Mouse (Mus musculus) MN1 (cell line): ENCODE results near the gene Olfr507.
"Not testable (repeated sequence)": the region's sequence is repeated elsewhere in the genome, so short reads cannot be mapped to it uniquely, and the experiment has no call there.

ENCODE experiments used
- DNase-seq: peaks from one replicate; pipeline ENCODE4 v3.0.0-alpha.2; 2016; ENCODE audit warnings: low spot score

The Olfr507 gene

GRCm38 (mm10) chr7:108621514-108621913 is at the start of gene Olfr507:
TSS of gene Olfr507 (plus strand) at chr7:108621814.
- no peak for DNase-seq

DNA sequence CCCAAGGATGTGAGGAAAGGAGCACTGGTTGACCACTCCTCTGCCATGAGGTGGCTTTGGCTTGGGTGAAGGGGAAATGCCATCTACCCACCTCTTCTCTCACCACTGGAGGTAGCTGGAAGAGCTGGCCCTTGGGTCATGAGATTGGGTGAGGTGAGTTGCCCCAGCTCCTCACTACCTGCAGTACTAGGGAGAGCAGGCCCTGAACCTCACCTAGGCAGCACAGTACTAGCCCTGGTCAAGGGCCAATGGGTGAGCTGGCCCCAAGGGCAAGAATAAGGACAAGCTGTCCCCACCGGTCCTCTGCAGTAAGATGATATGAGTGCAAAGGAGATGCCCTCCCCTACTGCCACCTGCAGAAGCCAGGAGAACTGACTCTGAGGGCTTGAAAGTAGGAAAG is 31.8 kb upstream of the Olfr507 start:
- DNase-seq, result no peak

GRCm38 (mm10) chr7:108601916-108602315 is 19.7 kb upstream of the Olfr507 start:
- not testable (repeated sequence) for DNase-seq

- DNase-seq, result no peak
Measured at GRCm38 (mm10) chr7:108610487-108610886, 11.1 kb upstream of the Olfr507 start, which contains the start of gene Olfr506. TSS of gene Olfr506 (plus strand) at chr7:108610787.

GRCm38 (mm10) chr7:108614110-108614509 is 7.5 kb upstream of the Olfr507 start:
- no peak for DNase-seq

DNA sequence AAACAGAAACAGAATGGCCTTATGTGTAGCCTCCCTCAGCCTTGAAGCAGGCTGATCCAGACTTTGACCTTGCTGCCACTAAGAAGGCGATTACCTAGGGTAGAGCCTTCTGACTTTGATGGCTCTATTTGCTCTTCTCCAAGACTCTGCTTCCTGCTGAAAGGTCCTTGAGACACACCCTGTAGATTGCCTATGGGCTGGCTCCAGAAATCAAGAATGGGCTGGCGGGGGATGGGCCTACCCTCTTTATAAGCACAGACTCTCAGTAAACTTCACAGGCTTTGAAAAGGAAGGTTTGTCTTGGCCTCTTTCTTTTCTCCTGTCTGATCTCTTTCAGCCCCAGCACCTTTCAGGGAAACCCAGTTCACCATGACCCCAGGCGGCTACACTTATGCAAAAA is 4.8 kb upstream of the Olfr507 start:
- DNase-seq, result not testable (repeated sequence)

DNA sequence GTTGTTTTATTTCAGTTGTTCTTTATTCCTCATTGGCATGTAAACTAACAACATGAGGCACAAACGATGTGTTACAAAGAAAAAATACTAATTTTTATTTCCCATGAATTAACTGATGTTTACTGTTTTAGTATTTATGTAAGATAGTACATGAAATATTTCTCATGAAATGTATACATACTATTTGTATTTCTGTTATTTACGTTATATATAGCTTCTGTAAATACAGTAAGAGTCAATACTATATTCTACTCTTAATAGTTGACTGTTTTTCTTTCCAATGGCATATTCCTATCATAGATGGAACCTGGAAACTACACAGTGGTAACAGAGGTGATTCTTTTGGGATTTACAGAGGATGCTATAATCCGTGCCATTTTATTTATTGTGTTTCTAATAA is 8.1 kb downstream of the Olfr507 start, which contains the start of gene Olfr508:
Gene Olfr508, plus strand, starts transcription at position 301 of the 400 bp plus-strand sequence.
- DNase-seq, result no peak

- DNase-seq, result no peak
Measured at GRCm38 (mm10) chr7:108651806-108652205, 30.2 kb downstream of the Olfr507 start, which contains the start of gene Olfr509. TSS of gene Olfr509 (minus strand) at chr7:108651906.

DNA sequence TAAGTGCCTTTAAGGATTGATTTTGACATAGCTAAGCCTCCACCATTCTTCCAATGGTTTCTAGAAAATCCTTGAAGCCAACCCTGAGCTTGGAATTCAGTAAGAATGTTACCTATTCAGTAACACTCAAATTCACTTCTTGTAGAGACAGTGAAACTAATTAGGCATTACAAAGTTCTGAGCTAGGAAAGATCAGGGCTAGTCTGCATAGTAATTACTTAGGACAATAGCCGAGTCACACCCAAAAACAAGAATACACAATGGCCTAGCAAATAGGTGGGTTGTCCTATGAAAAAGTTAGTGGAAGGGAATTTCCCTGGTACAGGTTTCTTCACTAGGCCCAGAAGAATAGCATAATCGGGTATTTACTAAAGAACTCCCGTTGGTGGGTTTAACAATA is 40.8 kb downstream of the Olfr507 start:
- DNase-seq, result no peak

DNA sequence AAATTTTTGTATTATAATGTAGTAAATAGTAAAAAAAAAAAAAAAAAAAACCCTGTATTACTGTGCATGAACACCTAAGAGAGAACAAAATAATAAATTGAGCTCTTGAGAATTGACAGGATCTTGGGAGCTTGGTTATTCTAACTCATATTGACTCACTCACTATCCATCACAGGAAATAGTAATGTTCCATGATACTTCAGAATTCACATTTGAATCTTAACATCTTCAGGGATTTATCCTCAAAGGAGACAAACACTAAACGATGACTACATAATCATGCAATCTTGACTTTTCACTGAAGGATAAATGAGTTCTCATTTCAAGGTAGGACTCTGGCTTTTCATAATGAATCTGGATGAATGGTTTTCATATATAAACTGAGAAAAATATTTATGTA is 44.5 kb downstream of the Olfr507 start, which contains the start of gene Olfr510:
Gene Olfr510, plus strand, starts transcription at position 301 of the 400 bp plus-strand sequence.
- no peak for DNase-seq

DNA sequence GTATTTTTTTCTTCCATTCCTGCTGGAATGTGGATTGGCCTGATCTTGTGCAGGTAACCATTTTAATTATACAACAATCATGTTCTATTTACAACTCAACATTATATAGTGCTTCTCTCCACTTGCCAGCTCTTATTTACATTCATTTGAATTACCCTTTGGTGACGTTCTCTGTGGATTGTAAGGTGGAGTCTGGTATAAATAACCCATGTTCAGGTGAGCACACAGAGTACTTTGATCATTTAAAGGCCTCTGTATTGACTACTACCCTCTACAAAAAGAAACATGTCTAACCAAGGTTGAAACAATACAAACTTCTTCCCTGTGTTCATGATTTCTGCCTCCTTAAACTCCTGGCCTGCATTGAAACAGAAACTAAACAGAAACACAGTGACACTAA is 49.4 kb downstream of the Olfr507 start:
- DNase-seq, result no peak
